8 mouse cellular contexts compared by ENCODE assay signal in genomic region chr2:163994654-163994976, GRCm38 (mm10). TPM values are rescaled to one million over a fixed set of nuclear protein-coding genes. Genes with fewer than 3 reads are reported as not detected.
DNase-seq lines count a peak whose midpoint lies in the region; ATAC-seq lines count a peak whose summit lies in the region.

TSS of gene Ywhab (plus strand) at chr2:163994960.

- H3K9me3 ChIP-seq in embryonic facial prominence, embryonic 10.5 days, result no peaks in the 10 kb centered on the region
- no peaks in the 10 kb centered on the region for H3K9me3 ChIP-seq in heart, embryonic 10.5 days
- H3K9me3 ChIP-seq in midbrain, embryonic 12.5 days, result no peaks in the 10 kb centered on the region

- peaks cover 20% of the 10 kb centered on the region for H3K4me1 ChIP-seq in embryonic facial prominence, embryonic 10.5 days
- H3K4me1 ChIP-seq in heart, embryonic 10.5 days, result peaks cover 27% of the 10 kb centered on the region
- peaks cover 23% of the 10 kb centered on the region for H3K4me1 ChIP-seq in midbrain, embryonic 12.5 days

- peak within 1 kb of the TSS; percentile 96 for H3K27ac ChIP-seq in embryonic facial prominence, embryonic 10.5 days (replicated peaks)
- H3K27ac ChIP-seq in heart, embryonic 10.5 days, result peak within 1 kb of the TSS; percentile 98
- H3K27ac ChIP-seq in midbrain, embryonic 12.5 days (replicated peaks), result peak within 1 kb of the TSS; percentile 95

- H3K27me3 ChIP-seq in embryonic facial prominence, embryonic 10.5 days (replicated peaks; ENCODE audit: low read depth, poor library complexity, severe bottlenecking), result no peaks in the 10 kb centered on the region
- no peaks in the 10 kb centered on the region for H3K27me3 ChIP-seq in heart, embryonic 10.5 days (ENCODE audit: insufficient read depth, poor library complexity, severe bottlenecking)
- no peaks in the 10 kb centered on the region for H3K27me3 ChIP-seq in midbrain, embryonic 12.5 days

- no peak for ATAC-seq in midbrain, embryonic 12.5 days (ENCODE audit: low FRiP score, low read depth)

- H3K4me2 ChIP-seq in midbrain, embryonic 12.5 days (replicated peaks), result peak within 1 kb of the TSS; percentile 70

- H3K9ac ChIP-seq in midbrain, embryonic 12.5 days (replicated peaks), result peak within 1 kb of the TSS; percentile 97

- peaks cover 21% of the 10 kb centered on the region for H3K36me3 ChIP-seq in embryonic facial prominence, embryonic 10.5 days (replicated peaks)
- peaks cover 11% of the 10 kb centered on the region for H3K36me3 ChIP-seq in heart, embryonic 10.5 days
- peaks cover 7% of the 10 kb centered on the region; the same call in 1 of the 2 replicates for H3K36me3 ChIP-seq in midbrain, embryonic 12.5 days

- under 1% methylated on average over 14 of the region's 14 CpGs for WGBS in embryonic facial prominence, embryonic 10.5 days
- 1% methylated on average over 13 of the region's 14 CpGs for WGBS in heart, embryonic 10.5 days
- WGBS in midbrain, embryonic 12.5 days, result 0% methylated on average over 11 of the region's 14 CpGs

- H3K4me3 ChIP-seq in embryonic facial prominence, embryonic 10.5 days, result peak within 1 kb of the TSS; percentile 98
- peak within 1 kb of the TSS; percentile 98 for H3K4me3 ChIP-seq in heart, embryonic 10.5 days
- peak within 1 kb of the TSS; percentile 99 for H3K4me3 ChIP-seq in midbrain, embryonic 12.5 days

- DNase-seq in right cerebral cortex, postnatal 4 days, result peak; percentile 87
- DNase-seq in right cerebral cortex, postnatal 10 days (ENCODE audit: low spot score in 2 of 2), result no peak
- no peak for DNase-seq in embryonic facial prominence, embryonic 10.5 days (ENCODE audit: low spot score)
- DNase-seq in heart, embryonic 10.5 days (ENCODE audit: low spot score), result no peak
- peak in 1 of 2 experiments; percentile 88 for DNase-seq in layer of hippocampus, postnatal 14 days (ENCODE audit: low spot score in 2 of 2)
- DNase-seq in retina, postnatal 1 day, result no peak
- DNase-seq in thymus, postnatal 4 days, result no peak

RNA-seq across cellular contexts. Expression of gene Ywhab, which starts in this region (rescaled TPM):
- polyA plus RNA-seq in embryonic facial prominence, embryonic 10.5 days (2016; fragmentation: Nextera tagmentation; extraction: Ambion mirVana), result 326 and 327 TPM in 2 replicates
- polyA plus RNA-seq in heart, embryonic 10.5 days (2016; fragmentation: Nextera tagmentation; extraction: Ambion mirVana), result 274 and 296 TPM in 2 replicates
- total RNA-seq in layer of hippocampus, postnatal 14 days (2021), result 100 to 1,000 TPM; 573 to 578 TPM
- polyA plus RNA-seq in midbrain, embryonic 12.5 days (2016; fragmentation: Nextera tagmentation; extraction: Ambion mirVana), result 341 and 352 TPM in 2 replicates
